Mouse (Mus musculus) stomach, embryonic 16.5 days (tissue): ENCODE measurements around the gene Rnf220. TPM values are rescaled to one million over a fixed set of nuclear protein-coding genes. Genes with fewer than 3 reads are reported as not detected.

Source experiments
- ATAC-seq: fragments of 200-750 bp; cut with Nextera tagmentation; 2 replicates; pipeline ENCODE4 v1.8.0; 2017; ENCODE audit warnings: moderate number of reproducible peaks, moderate TSS enrichment; ENCODE audit not compliant: insufficient read depth, low FRiP score
- H3K27ac ChIP-seq: fragments of 300-500 bp; sonication (generic); 2 replicates; pipeline ENCODE4 v1.5.1; 2014; ENCODE audit warnings: low read length
- H3K27me3 ChIP-seq: fragments of 300-500 bp; sonication (generic); 2 replicates; pipeline ENCODE4 v1.6.1; 2014; ENCODE audit warnings: low read length, control low read depth, mixed read lengths; ENCODE audit not compliant: control insufficient read depth, insufficient read depth
- H3K36me3 ChIP-seq: fragments of 300-500 bp; sonication (generic); 2 replicates; pipeline ENCODE4 v1.6.1; 2014; ENCODE audit warnings: low read length; ENCODE audit not compliant: control insufficient read depth, insufficient read depth
- H3K4me1 ChIP-seq: fragments of 300-500 bp; sonication (generic); 2 replicates; pipeline ENCODE4 v1.6.1; 2014; ENCODE audit warnings: low read length, control low read depth, mixed read lengths; ENCODE audit not compliant: control insufficient read depth, insufficient read depth
- H3K4me2 ChIP-seq: fragments of 300-500 bp; sonication (generic); 2 replicates; pipeline ENCODE4 v1.6.1; 2014; ENCODE audit warnings: low read depth, low read length, mixed read lengths
- H3K4me3 ChIP-seq: fragments of 300-500 bp; sonication (generic); replicated peaks from 2 replicates; pipeline ENCODE4 v1.5.1; 2014; ENCODE audit warnings: mild to moderate bottlenecking, low read length
- H3K9ac ChIP-seq: fragments of 300-500 bp; sonication (generic); 2 replicates; pipeline ENCODE4 v1.6.1; 2014; ENCODE audit warnings: low read length
- H3K9me3 ChIP-seq: fragments of 300-500 bp; sonication (generic); replicated peaks from 2 replicates; pipeline ENCODE4 v1.6.1; 2016; ENCODE audit warnings: low read length, control low read depth; ENCODE audit not compliant: control insufficient read depth
- WGBS: fragments of 180-500 bp; shearing (Covaris S2); extraction: QIAGEN DNeasy Blood & Tissue Kit; methylation state at CpG from one replicate; pipeline ENCODE4 v1.1.7; 2014; 5-methylcytosine and 5-hydroxymethylcytosine counted together
- polyA plus RNA-seq: library from polyadenylated mRNA; unstranded; fragments of >200 nt; fragmentation: Nextera tagmentation; extraction: Ambion mirVana; gene quantifications from 2 replicates; pipeline ENCODE4 v1.2.1, GENCODE M21; 2015

Gene Rnf220
- polyA plus RNA-seq, 1 experiment from 2014 or later = 46.5 TPM

DNA sequence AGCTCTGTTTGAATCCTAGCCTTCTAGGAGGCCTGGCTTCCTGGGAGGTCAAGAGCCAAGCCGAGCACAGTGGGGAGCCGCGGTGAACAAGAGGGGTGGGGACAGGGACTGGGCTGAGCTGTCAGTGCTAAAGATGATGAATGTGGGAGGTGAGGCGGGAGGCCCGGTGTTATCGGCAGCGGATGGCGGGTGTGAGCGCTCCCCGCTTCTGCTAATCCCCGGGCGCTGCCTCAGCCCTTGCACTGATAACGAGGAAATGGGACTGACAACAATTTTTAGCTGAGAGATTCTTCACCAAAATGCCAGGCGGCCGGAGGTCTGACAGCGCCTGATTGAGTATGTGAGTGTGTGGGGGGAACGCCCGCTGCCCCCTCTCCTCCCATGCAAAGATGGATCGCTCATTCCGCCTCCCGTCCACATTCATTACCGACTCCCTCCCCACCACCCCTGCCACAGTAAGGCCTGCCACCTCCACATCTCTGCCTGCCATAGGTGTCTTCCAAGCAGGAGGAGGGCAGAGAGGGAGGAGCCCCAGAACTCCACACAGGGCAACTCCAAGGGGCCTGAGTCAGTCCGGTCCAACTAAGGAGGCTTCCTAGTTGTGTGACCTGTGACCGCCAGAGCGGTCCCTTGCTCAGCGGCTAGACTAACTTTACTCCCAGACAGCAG lies 184.3 kb downstream of the Rnf220 start:
- no peak overlapping the region for H3K4me3 ChIP-seq
- H3K27ac ChIP-seq = no peak overlapping the region
- H3K4me2 ChIP-seq = no peak overlapping the region
- H3K4me1 ChIP-seq = peaks cover 13% of the 10 kb centered on the region; the same call in 1 of the 2 replicates
- peaks cover 17% of the 10 kb centered on the region; the same call in 1 of the 2 replicates for H3K27me3 ChIP-seq
- no peaks in the 10 kb centered on the region for H3K36me3 ChIP-seq
- H3K9ac ChIP-seq = no peak overlapping the region
- H3K9me3 ChIP-seq = no peaks in the 10 kb centered on the region
- peak; percentile 72 for ATAC-seq
- 15% methylated on average over 26 of the region's 26 CpGs for WGBS

DNA sequence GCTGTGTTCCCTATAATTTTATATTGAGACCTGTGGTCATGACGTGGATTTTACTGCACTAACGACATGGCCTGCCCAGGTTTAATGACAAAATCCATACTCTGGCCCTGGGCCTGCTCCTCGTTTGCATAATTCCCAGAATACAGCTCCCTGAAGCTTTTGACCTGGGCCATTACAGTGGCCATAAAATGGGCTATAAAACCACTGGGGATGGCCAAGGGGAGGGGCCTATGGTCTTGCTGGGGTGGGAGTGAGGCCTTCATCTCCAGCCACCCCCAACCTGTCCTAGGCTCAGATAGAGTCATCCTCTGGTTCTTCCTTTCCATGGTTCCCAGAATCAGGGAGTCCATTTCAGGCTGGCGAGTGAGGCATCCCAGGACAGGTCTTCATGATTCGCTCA lies 185.0 kb downstream of the Rnf220 start:
- Histone ChIP-seq H3K4me3 (no peak overlapping the region), H3K36me3 (no peaks in the 10 kb centered on the region), H3K9me3 (no peaks in the 10 kb centered on the region), H3K4me1 (peaks cover 13% of the 10 kb centered on the region; the same call in 1 of the 2 replicates), H3K27me3 (peaks cover 13% of the 10 kb centered on the region; the same call in 1 of the 2 replicates), H3K9ac (no peak overlapping the region), H3K27ac (no peak overlapping the region), H3K4me2 (no peak overlapping the region)
- no peak for ATAC-seq
- WGBS = 66% methylated on average over 5 of the region's 5 CpGs

DNA sequence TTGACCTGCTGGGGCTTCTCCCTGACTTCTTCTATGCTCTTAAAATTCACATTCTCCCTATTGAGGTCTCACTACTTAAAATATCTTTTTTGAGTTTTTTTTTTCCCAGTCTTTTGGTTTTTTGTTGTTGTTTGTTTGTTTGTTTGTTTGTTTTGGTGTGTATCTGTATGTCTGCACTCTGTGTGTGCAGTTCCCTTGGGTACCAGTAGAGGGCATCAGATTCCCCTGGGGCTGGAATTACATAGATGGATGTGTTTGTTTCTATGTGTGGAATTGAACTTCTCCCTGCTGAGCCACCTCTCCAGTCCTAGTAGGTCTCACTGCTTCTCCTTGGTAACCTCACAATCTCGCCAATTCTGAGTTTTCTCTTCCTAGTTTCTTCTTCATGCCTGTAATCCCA lies 187.4 kb downstream of the Rnf220 start:
- peaks cover 14% of the 10 kb centered on the region; the same call in 1 of the 2 replicates for H3K4me1 ChIP-seq
- H3K4me3 ChIP-seq = no peak overlapping the region
- H3K27ac ChIP-seq = no peak overlapping the region
- H3K4me2 ChIP-seq = no peak overlapping the region
- H3K9me3 ChIP-seq = no peaks in the 10 kb centered on the region
- H3K36me3 ChIP-seq = no peaks in the 10 kb centered on the region
- peaks cover 16% of the 10 kb centered on the region; the same call in 1 of the 2 replicates for H3K27me3 ChIP-seq
- H3K9ac ChIP-seq = no peak overlapping the region
- no peak for ATAC-seq
- WGBS = 94% methylated on average over 1 of the region's 1 CpGs

DNA sequence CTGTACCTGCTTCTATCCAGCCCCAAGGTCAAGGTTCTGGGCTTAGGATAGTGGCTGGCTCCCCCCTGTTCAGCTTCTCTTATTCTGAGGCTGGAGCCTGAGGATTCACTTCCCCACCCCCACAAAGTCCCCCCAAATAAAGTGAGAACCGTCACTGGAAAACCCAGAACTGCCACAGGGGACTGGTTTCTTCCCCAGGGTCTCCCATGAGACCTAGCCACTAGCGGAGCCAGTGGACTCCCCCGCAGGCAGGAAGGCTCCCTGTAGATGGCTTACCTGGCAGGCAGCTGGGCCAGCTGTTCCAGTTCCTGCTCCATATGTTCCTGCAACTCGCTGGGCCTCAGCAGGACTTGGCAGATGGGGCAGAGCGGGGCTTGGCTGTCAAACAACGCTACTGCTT lies 189.6 kb downstream of the Rnf220 start:
- H3K4me2 ChIP-seq = no peak overlapping the region
- H3K9me3 ChIP-seq = no peaks in the 10 kb centered on the region
- no peak overlapping the region for H3K9ac ChIP-seq
- no peaks in the 10 kb centered on the region for H3K36me3 ChIP-seq
- no peak overlapping the region for H3K27ac ChIP-seq
- 69% methylated on average over 6 of the region's 6 CpGs for WGBS
- H3K27me3 ChIP-seq = peaks cover 29% of the 10 kb centered on the region
- no peak overlapping the region for H3K4me3 ChIP-seq
- ATAC-seq = no peak
- H3K4me1 ChIP-seq = peaks cover 13% of the 10 kb centered on the region

DNA sequence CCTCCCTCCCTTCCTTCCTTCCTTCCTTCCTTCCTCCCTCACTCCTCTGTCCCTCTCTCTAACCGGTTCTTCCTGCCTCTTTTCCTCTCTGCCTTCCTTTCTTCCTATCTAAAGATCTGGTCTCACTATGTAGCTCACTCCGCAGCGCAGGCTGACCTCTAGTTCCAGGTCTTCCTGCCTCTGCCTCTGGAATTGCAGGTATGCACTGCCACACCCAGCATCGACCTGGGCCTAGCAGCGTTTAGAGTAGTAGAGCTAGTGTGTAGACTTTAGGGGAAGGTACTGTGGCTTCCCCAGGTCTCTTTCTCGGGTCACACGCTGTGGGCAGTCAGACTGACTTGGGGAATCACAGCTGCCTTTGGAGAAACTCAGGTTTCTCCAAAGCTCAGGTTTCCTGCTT lies 191.4 kb downstream of the Rnf220 start:
- H3K9ac ChIP-seq = no peak overlapping the region
- H3K4me3 ChIP-seq = no peak overlapping the region
- 46% methylated on average over 6 of the region's 7 CpGs for WGBS
- no peaks in the 10 kb centered on the region for H3K36me3 ChIP-seq
- H3K27me3 ChIP-seq = peaks cover 35% of the 10 kb centered on the region
- no peak overlapping the region for H3K27ac ChIP-seq
- no peak for ATAC-seq
- no peak overlapping the region for H3K4me2 ChIP-seq
- peaks cover 8% of the 10 kb centered on the region for H3K4me1 ChIP-seq
- H3K9me3 ChIP-seq = no peaks in the 10 kb centered on the region

DNA sequence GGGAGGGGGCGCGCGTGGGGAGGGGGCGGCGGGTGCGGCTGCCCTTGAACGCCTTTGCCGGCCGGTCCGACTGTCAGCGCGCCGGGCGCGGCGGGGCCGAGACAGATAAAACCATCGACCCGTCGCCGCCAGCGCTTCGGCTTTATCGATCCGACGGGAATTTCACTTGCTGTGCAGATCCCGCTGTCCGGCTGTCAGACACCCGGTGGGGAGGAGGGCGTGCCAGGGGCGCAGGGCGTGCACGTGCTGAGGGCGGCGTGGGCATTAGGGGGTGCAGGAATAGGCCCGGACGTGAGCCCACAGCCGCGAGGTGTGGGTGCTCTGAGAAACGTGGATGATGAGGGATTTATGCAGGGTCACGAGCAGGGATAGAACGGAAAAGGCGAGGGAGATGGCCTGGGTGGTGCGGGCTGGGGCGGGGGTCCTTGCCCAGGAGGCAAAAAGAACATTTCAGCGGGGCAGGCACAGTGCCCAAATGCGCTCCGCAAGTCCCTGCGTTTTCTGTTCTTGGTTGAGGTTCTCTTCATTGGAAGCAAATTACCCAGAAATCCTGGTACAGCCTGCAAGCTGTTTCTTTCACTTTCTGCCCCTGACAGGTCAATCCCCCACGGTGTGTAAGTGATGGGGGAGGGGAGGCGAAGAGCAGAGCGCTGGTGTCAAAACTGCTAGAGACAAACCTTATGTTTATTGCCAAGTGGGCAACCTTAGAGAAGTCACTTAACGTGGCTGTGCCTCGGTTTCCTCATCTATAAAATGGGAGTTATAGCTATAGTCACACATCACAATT lies 192.4 kb downstream of the Rnf220 start:
- ATAC-seq = no peak
- peak overlapping the region; percentile 48 for H3K4me3 ChIP-seq
- WGBS = 7% methylated on average over 54 of the region's 54 CpGs
- H3K27ac ChIP-seq = no peak overlapping the region
- H3K36me3 ChIP-seq = no peaks in the 10 kb centered on the region
- H3K4me2 ChIP-seq = peak overlapping the region; percentile 81
- peaks cover 8% of the 10 kb centered on the region for H3K4me1 ChIP-seq
- peak overlapping the region; percentile 63 for H3K9ac ChIP-seq
- peaks cover 35% of the 10 kb centered on the region for H3K27me3 ChIP-seq
- no peaks in the 10 kb centered on the region for H3K9me3 ChIP-seq

GRCm38 (mm10) chr4:117303581-117304238 lies 193.1 kb downstream of the Rnf220 start:
- Histone ChIP-seq H3K4me1 (peaks cover 8% of the 10 kb centered on the region), H3K9me3 (no peaks in the 10 kb centered on the region), H3K4me3 (peak overlapping the region; percentile 48), H3K27me3 (peaks cover 35% of the 10 kb centered on the region), H3K9ac (peak overlapping the region; percentile 63), H3K27ac (no peak overlapping the region), H3K4me2 (peak overlapping the region; percentile 81), H3K36me3 (no peaks in the 10 kb centered on the region)
- 0 out of 2 replicates have a peak, but pooled peaks have one; percentile 26 for ATAC-seq
- 12% methylated on average over 30 of the region's 30 CpGs for WGBS

DNA sequence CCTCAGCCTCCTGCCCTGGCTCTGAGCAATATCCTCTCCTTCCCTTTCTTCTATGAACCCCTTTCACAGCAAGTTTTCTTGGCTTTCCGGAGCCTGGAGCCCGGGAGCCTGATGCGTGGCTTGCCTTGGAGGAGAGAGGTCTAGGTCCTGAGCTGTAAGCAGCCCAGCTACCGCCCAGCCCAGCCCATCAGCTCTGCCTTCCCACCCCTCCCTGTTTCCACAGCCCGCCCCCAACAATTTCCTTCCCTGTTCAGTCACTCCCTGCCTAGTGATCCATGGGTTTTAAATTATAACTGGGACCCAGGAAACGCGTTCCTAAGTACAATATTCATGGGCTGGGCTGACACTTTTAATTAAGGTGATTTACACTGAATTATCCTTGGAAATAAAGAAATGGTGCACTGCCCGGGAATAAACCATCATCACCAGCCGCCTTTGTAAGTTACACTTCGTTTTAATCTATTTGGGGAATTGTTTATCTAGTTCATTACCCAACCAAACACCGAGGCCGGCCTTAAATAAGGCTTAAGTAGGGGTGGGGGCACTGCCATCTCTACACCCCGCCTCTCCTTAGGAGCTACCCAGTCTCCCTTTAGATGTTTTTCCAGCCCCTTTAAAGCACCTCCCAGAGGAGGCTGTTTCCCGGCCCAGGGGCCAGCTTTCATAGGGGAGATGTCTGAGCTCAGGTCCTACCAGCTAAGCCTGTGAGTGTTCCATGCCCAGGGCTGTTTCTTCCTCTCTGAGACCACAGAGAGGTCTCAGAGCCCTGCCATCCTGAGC lies 194.6 kb downstream of the Rnf220 start:
- no peaks in the 10 kb centered on the region for H3K36me3 ChIP-seq
- ATAC-seq = no peak
- H3K4me3 ChIP-seq = no peak overlapping the region
- no peak overlapping the region for H3K4me2 ChIP-seq
- peaks cover 35% of the 10 kb centered on the region for H3K27me3 ChIP-seq
- no peak overlapping the region for H3K27ac ChIP-seq
- H3K9ac ChIP-seq = no peak overlapping the region
- WGBS = 30% methylated on average over 14 of the region's 14 CpGs
- no peaks in the 10 kb centered on the region for H3K9me3 ChIP-seq
- H3K4me1 ChIP-seq = peaks cover 8% of the 10 kb centered on the region
